Mouse (Mus musculus): ENCODE measurements around the gene Dgcr6. TPM values are rescaled to one million over a fixed set of nuclear protein-coding genes. Genes with fewer than 3 reads are reported as not detected.
A peak's percentile ranks its signal among the peaks of the same experiment; 100 is the strongest.

Dgcr6 gene
- polyA plus RNA-seq, 1 experiment from 2014 or later: 135 TPM

DNA sequence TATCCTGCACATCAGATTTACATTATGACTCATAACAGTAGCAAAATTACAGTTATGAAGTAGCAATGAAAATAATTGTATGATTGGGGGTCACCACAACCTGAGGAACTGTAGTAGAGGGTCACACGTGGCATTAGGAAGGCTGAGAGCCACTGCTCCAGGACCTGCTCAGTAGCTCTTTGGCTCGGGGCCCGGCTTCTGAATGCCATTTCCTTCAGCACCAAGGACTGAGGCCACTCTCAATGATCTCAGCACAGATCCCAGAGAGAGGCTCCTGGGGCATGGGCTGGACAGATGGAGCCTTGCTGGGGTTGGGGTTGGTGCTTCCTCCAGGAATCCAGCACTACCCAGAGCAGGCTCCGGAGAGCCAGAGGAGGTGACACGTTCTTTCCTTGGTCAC lies 34.4 kb downstream of the Dgcr6 start:
- H3K36me3 ChIP-seq (ENCODE audit: control insufficient read depth, insufficient read depth, low read length): no peaks in the 10 kb centered on the region
- no peak overlapping the region for H3K27ac ChIP-seq (replicated peaks; ENCODE audit: low read depth, low read length)
- no peaks in the 10 kb centered on the region for H3K9me3 ChIP-seq (ENCODE audit: control insufficient read depth, low read length)
- H3K4me3 ChIP-seq (ENCODE audit: low read depth, low read length): no peak overlapping the region
- no peaks in the 10 kb centered on the region for H3K27me3 ChIP-seq (ENCODE audit: control insufficient read depth, insufficient read depth, low read length)
- H3K4me1 ChIP-seq (ENCODE audit: control insufficient read depth, insufficient read depth, low read length): peaks cover 3% of the 10 kb centered on the region; the same call in 1 of the 2 replicates
- no peak for DNase-seq (ENCODE audit: low spot score)
- ATAC-seq (ENCODE audit: insufficient number of reproducible peaks, low FRiP score, low TSS enrichment, low read depth): no peak
- 94% methylated on average over 5 of the region's 5 CpGs for WGBS
- no peak overlapping the region for H3K9ac ChIP-seq (ENCODE audit: low read length)
- no peak overlapping the region for H3K4me2 ChIP-seq (ENCODE audit: low read depth, severe bottlenecking)

GRCm38 (mm10) chr16:18096348-18096747 lies 43.7 kb downstream of the Dgcr6 start:
- 72% methylated on average over 5 of the region's 5 CpGs for WGBS
- Histone ChIP-seq H3K4me1 (ENCODE audit: control insufficient read depth, insufficient read depth, low read length) (no peaks in the 10 kb centered on the region), H3K27ac (replicated peaks; ENCODE audit: low read depth, low read length) (no peak overlapping the region), H3K4me2 (ENCODE audit: low read depth, severe bottlenecking) (no peak overlapping the region), H3K36me3 (ENCODE audit: control insufficient read depth, insufficient read depth, low read length) (no peaks in the 10 kb centered on the region), H3K4me3 (ENCODE audit: low read depth, low read length) (no peak overlapping the region), H3K27me3 (ENCODE audit: control insufficient read depth, insufficient read depth, low read length) (no peaks in the 10 kb centered on the region), H3K9me3 (ENCODE audit: control insufficient read depth, low read length) (no peaks in the 10 kb centered on the region), H3K9ac (ENCODE audit: low read length) (no peak overlapping the region)
- DNase-seq (ENCODE audit: low spot score): no peak
- ATAC-seq (ENCODE audit: insufficient number of reproducible peaks, low FRiP score, low TSS enrichment, low read depth): no peak

DNA sequence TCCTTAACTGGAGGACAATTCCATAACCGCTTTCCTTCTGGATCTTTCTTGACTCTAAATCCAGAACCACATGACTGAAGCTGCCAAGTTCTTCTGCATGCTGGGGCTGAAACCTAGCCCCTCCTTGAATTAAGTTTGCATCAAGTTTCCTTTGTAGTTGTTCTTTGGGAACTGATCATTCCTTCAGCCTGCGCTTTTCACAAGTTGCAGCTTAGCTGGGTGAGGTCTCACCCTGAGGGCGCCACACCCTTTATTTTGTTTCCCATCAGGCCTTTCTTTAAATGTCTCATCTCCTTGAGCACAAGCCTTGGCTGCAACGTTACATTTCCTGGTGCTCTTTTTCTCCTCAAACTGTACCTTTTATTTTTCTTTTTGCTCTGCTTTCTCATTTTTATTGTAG lies 50.2 kb downstream of the Dgcr6 start:
- DNase-seq (ENCODE audit: low spot score) (no peak), ATAC-seq (ENCODE audit: insufficient number of reproducible peaks, low FRiP score, low TSS enrichment, low read depth) (no peak)
- no peak overlapping the region for H3K4me2 ChIP-seq (ENCODE audit: low read depth, severe bottlenecking)
- no peak overlapping the region for H3K4me3 ChIP-seq (ENCODE audit: low read depth, low read length)
- H3K36me3 ChIP-seq (ENCODE audit: control insufficient read depth, insufficient read depth, low read length): no peaks in the 10 kb centered on the region
- H3K27ac ChIP-seq (replicated peaks; ENCODE audit: low read depth, low read length): no peak overlapping the region
- H3K9ac ChIP-seq (ENCODE audit: low read length): no peak overlapping the region
- no peaks in the 10 kb centered on the region for H3K27me3 ChIP-seq (ENCODE audit: control insufficient read depth, insufficient read depth, low read length)
- H3K4me1 ChIP-seq (ENCODE audit: control insufficient read depth, insufficient read depth, low read length): no peaks in the 10 kb centered on the region
- no peaks in the 10 kb centered on the region for H3K9me3 ChIP-seq (ENCODE audit: control insufficient read depth, low read length)
- WGBS: 85% methylated on average over 4 of the region's 4 CpGs

- H3K36me3 ChIP-seq (ENCODE audit: control insufficient read depth, insufficient read depth, low read length): no peaks in the 10 kb centered on the region
- ATAC-seq (ENCODE audit: insufficient number of reproducible peaks, low FRiP score, low TSS enrichment, low read depth): no peak
- no peaks in the 10 kb centered on the region for H3K9me3 ChIP-seq (ENCODE audit: control insufficient read depth, low read length)
- H3K27ac ChIP-seq (replicated peaks; ENCODE audit: low read depth, low read length): no peak overlapping the region
- no peak for DNase-seq (ENCODE audit: low spot score)
- 92% methylated on average over 1 of the region's 1 CpGs for WGBS
- no peak overlapping the region for H3K4me2 ChIP-seq (ENCODE audit: low read depth, severe bottlenecking)
- no peaks in the 10 kb centered on the region for H3K27me3 ChIP-seq (ENCODE audit: control insufficient read depth, insufficient read depth, low read length)
- H3K4me3 ChIP-seq (ENCODE audit: low read depth, low read length): no peak overlapping the region
- H3K4me1 ChIP-seq (ENCODE audit: control insufficient read depth, insufficient read depth, low read length): no peaks in the 10 kb centered on the region
- no peak overlapping the region for H3K9ac ChIP-seq (ENCODE audit: low read length)
Observed at GRCm38 (mm10) chr16:18103366-18103765, 50.7 kb downstream of the Dgcr6 start.

- no peak overlapping the region for H3K9ac ChIP-seq (ENCODE audit: low read length)
- no peak overlapping the region for H3K4me2 ChIP-seq (ENCODE audit: low read depth, severe bottlenecking)
- no peaks in the 10 kb centered on the region for H3K36me3 ChIP-seq (ENCODE audit: control insufficient read depth, insufficient read depth, low read length)
- WGBS: 32% methylated on average over 6 of the region's 6 CpGs
- peak; percentile 68; the same call in 1 of the 2 replicates for ATAC-seq (ENCODE audit: insufficient number of reproducible peaks, low FRiP score, low TSS enrichment, low read depth)
- H3K4me1 ChIP-seq (ENCODE audit: control insufficient read depth, insufficient read depth, low read length): no peaks in the 10 kb centered on the region
- no peak overlapping the region for H3K4me3 ChIP-seq (ENCODE audit: low read depth, low read length)
- DNase-seq (ENCODE audit: low spot score): no peak
- H3K27me3 ChIP-seq (ENCODE audit: control insufficient read depth, insufficient read depth, low read length): no peaks in the 10 kb centered on the region
- H3K9me3 ChIP-seq (ENCODE audit: control insufficient read depth, low read length): no peaks in the 10 kb centered on the region
- no peak overlapping the region for H3K27ac ChIP-seq (replicated peaks; ENCODE audit: low read depth, low read length)
Observed at GRCm38 (mm10) chr16:18103808-18104207, 51.1 kb downstream of the Dgcr6 start.

GRCm38 (mm10) chr16:18108221-18108966 lies 55.7 kb downstream of the Dgcr6 start:
- H3K9ac ChIP-seq (ENCODE audit: low read length): no peak overlapping the region
- H3K4me1 ChIP-seq (ENCODE audit: control insufficient read depth, insufficient read depth, low read length): 0 out of 2 replicates have a peak, but pooled peaks cover 3% of the 10 kb centered on the region
- no peak overlapping the region for H3K4me3 ChIP-seq (ENCODE audit: low read depth, low read length)
- H3K36me3 ChIP-seq (ENCODE audit: control insufficient read depth, insufficient read depth, low read length): no peaks in the 10 kb centered on the region
- no peak overlapping the region for H3K27ac ChIP-seq (replicated peaks; ENCODE audit: low read depth, low read length)
- no peak overlapping the region for H3K4me2 ChIP-seq (ENCODE audit: low read depth, severe bottlenecking)
- H3K27me3 ChIP-seq (ENCODE audit: control insufficient read depth, insufficient read depth, low read length): no peaks in the 10 kb centered on the region
- H3K9me3 ChIP-seq (ENCODE audit: control insufficient read depth, low read length): no peaks in the 10 kb centered on the region
- peak; percentile 28; the same call in 1 of the 2 replicates for ATAC-seq (ENCODE audit: insufficient number of reproducible peaks, low FRiP score, low TSS enrichment, low read depth)
- peak; percentile 80 for DNase-seq (ENCODE audit: low spot score)
- 60% methylated on average over 5 of the region's 5 CpGs for WGBS

DNA sequence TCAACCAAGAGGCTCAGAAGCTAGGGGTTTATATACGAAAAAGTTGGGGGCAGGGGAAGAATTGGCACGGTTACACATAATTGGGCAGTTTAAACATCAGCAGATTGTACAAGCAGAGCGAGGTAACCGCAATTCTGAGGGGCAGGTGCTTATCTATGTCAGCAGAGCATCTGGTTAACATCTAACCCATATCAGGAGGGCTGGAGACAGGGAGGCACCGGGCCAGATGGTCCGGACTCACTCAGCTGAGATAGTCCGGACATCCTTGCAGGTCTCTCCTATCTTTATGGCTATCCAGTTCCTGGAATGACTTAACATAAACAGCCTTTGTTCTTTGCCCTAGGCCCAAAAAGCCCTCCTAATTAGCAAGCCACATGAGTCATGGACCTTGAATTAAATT lies 58.4 kb downstream of the Dgcr6 start:
- Histone ChIP-seq H3K4me3 (ENCODE audit: low read depth, low read length) (no peak overlapping the region), H3K4me1 (ENCODE audit: control insufficient read depth, insufficient read depth, low read length) (0 out of 2 replicates have a peak, but pooled peaks cover 3% of the 10 kb centered on the region), H3K9me3 (ENCODE audit: control insufficient read depth, low read length) (no peaks in the 10 kb centered on the region), H3K36me3 (ENCODE audit: control insufficient read depth, insufficient read depth, low read length) (no peaks in the 10 kb centered on the region), H3K27ac (replicated peaks; ENCODE audit: low read depth, low read length) (no peak overlapping the region), H3K27me3 (ENCODE audit: control insufficient read depth, insufficient read depth, low read length) (no peaks in the 10 kb centered on the region), H3K9ac (ENCODE audit: low read length) (no peak overlapping the region), H3K4me2 (ENCODE audit: low read depth, severe bottlenecking) (no peak overlapping the region)
- DNase-seq (ENCODE audit: low spot score) (no peak), ATAC-seq (ENCODE audit: insufficient number of reproducible peaks, low FRiP score, low TSS enrichment, low read depth) (no peak)
- WGBS: 81% methylated on average over 7 of the region's 7 CpGs

- Histone ChIP-seq H3K36me3 (ENCODE audit: control insufficient read depth, insufficient read depth, low read length) (no peaks in the 10 kb centered on the region), H3K4me2 (ENCODE audit: low read depth, severe bottlenecking) (no peak overlapping the region), H3K9ac (ENCODE audit: low read length) (no peak overlapping the region), H3K27ac (replicated peaks; ENCODE audit: low read depth, low read length) (no peak overlapping the region), H3K9me3 (ENCODE audit: control insufficient read depth, low read length) (no peaks in the 10 kb centered on the region), H3K4me3 (ENCODE audit: low read depth, low read length) (no peak overlapping the region), H3K27me3 (ENCODE audit: control insufficient read depth, insufficient read depth, low read length) (no peaks in the 10 kb centered on the region), H3K4me1 (ENCODE audit: control insufficient read depth, insufficient read depth, low read length) (0 out of 2 replicates have a peak, but pooled peaks cover 3% of the 10 kb centered on the region)
- no peak for ATAC-seq (ENCODE audit: insufficient number of reproducible peaks, low FRiP score, low TSS enrichment, low read depth)
- WGBS: 80% methylated on average over 4 of the region's 4 CpGs
- no peak for DNase-seq (ENCODE audit: low spot score)
Observed at GRCm38 (mm10) chr16:18116467-18116866, 63.8 kb downstream of the Dgcr6 start.

- no peak overlapping the region for H3K27ac ChIP-seq (replicated peaks; ENCODE audit: low read depth, low read length)
- no peak overlapping the region for H3K4me2 ChIP-seq (ENCODE audit: low read depth, severe bottlenecking)
- H3K9ac ChIP-seq (ENCODE audit: low read length): no peak overlapping the region
- no peaks in the 10 kb centered on the region for H3K4me1 ChIP-seq (ENCODE audit: control insufficient read depth, insufficient read depth, low read length)
- no peak for DNase-seq (ENCODE audit: low spot score)
- H3K4me3 ChIP-seq (ENCODE audit: low read depth, low read length): no peak overlapping the region
- ATAC-seq (ENCODE audit: insufficient number of reproducible peaks, low FRiP score, low TSS enrichment, low read depth): no peak
- no peaks in the 10 kb centered on the region for H3K36me3 ChIP-seq (ENCODE audit: control insufficient read depth, insufficient read depth, low read length)
- WGBS: 81% methylated on average over 3 of the region's 3 CpGs
- H3K27me3 ChIP-seq (ENCODE audit: control insufficient read depth, insufficient read depth, low read length): no peaks in the 10 kb centered on the region; the same call in 1 of the 2 replicates
- no peaks in the 10 kb centered on the region for H3K9me3 ChIP-seq (ENCODE audit: control insufficient read depth, low read length)
Observed at GRCm38 (mm10) chr16:18118285-18118684, 65.6 kb downstream of the Dgcr6 start.

All from limb, embryonic 11.5 days (tissue).